Comparison of ENCODE assay signal across 19 mouse cellular contexts in genomic region chr4:107788841-107789240, GRCm38 (mm10). TPM values are rescaled to one million over a fixed set of nuclear protein-coding genes. Genes with fewer than 3 reads are reported as not detected.
A peak's percentile ranks its signal among the peaks of the same experiment; 100 is the strongest.
DNase-seq lines count a peak whose midpoint lies in the region; ATAC-seq lines count a peak whose summit lies in the region.
"Had no signal": no experiment of that assay in that cellular context is flagged by ENCODE, and none has a peak within 500 bp of the region (broad histone marks: within the 10 kb centered on the region; RNA-seq: fewer than 3 reads in every experiment).

No protein-coding gene starts in this region.

- WGBS in midbrain, embryonic 11.5 days = 62% methylated on average over 6 of the region's 6 CpGs
- 55% methylated on average over 6 of the region's 6 CpGs for WGBS in midbrain, embryonic 16.5 days

- H3K27me3 ChIP-seq in midbrain, embryonic 11.5 days (ENCODE audit: control insufficient read depth, insufficient read depth, low read length) = no peaks in the 10 kb centered on the region
- H3K27me3 ChIP-seq in midbrain, embryonic 16.5 days (ENCODE audit: control insufficient read depth, insufficient read depth, low read depth, low read length) = no peaks in the 10 kb centered on the region
- H3K27me3 ChIP-seq: CH12.LX, Patski had no signal

- H3K9me3 ChIP-seq in midbrain, embryonic 11.5 days (ENCODE audit: control insufficient read depth, low read length) = no peaks in the 10 kb centered on the region
- H3K9me3 ChIP-seq in midbrain, embryonic 16.5 days (replicated peaks; ENCODE audit: control insufficient read depth, low read length, poor library complexity, severe bottlenecking) = no peaks in the 10 kb centered on the region
- H3K9me3 ChIP-seq: G1E had no signal

- H3K4me2 ChIP-seq in midbrain, embryonic 11.5 days = no peak overlapping the region
- H3K4me2 ChIP-seq in midbrain, embryonic 16.5 days (ENCODE audit: low read length) = no peak overlapping the region

- H3K4me3 ChIP-seq in midbrain, embryonic 11.5 days (ENCODE audit: low read depth, low read length) = no peak overlapping the region
- H3K4me3 ChIP-seq in midbrain, embryonic 16.5 days (ENCODE audit: low read depth, low read length) = no peak overlapping the region

- ATAC-seq in midbrain, embryonic 11.5 days (ENCODE audit: low FRiP score) = no peak
- ATAC-seq in midbrain, embryonic 16.5 days = no peak
- ATAC-seq: activated CD4-positive, CD25-positive, alpha-beta regulatory T cell, adult 4 months; CD4-positive, CD25-positive, alpha-beta regulatory T cell, adult 4 months; Patski had no signal

- peak; percentile 75 for DNase-seq in midbrain, embryonic 11.5 days (ENCODE audit: low spot score, missing footprints)
- peak; percentile 56 for DNase-seq in retina, postnatal 1 day
- no peak for DNase-seq in retina, embryonic 14.5 days (ENCODE audit: low spot score)
- DNase-seq: adrenal gland, adult 2 months; adrenal gland, adult 8-10 months; adrenal gland, postnatal 10 days; adrenal gland, postnatal 14 days; adrenal gland, postnatal 25 days; adrenal gland, postnatal 36 days; B cell, adult 2 months; cerebellum, adult 11 months; cerebellum, adult 11-12 months; cerebellum, adult 18-20 months had no signal

- H3K36me3 ChIP-seq in midbrain, embryonic 11.5 days (ENCODE audit: control insufficient read depth, insufficient read depth, low read length) = no peaks in the 10 kb centered on the region
- no peaks in the 10 kb centered on the region for H3K36me3 ChIP-seq in midbrain, embryonic 16.5 days (ENCODE audit: control insufficient read depth, insufficient read depth, low read length)
- H3K36me3 ChIP-seq: G1E had no signal

- H3K9ac ChIP-seq in midbrain, embryonic 11.5 days (ENCODE audit: low read length) = no peak overlapping the region
- no peak overlapping the region for H3K9ac ChIP-seq in midbrain, embryonic 16.5 days (ENCODE audit: low read depth, low read length)

- H3K4me1 ChIP-seq in midbrain, embryonic 11.5 days (ENCODE audit: control insufficient read depth, insufficient read depth, low read length) = no peaks in the 10 kb centered on the region
- H3K4me1 ChIP-seq in midbrain, embryonic 16.5 days (ENCODE audit: control insufficient read depth, insufficient read depth, low read length) = 0 out of 2 replicates have a peak, but pooled peaks cover 2% of the 10 kb centered on the region

- H3K27ac ChIP-seq in midbrain, embryonic 11.5 days (ENCODE audit: low read depth, low read length) = no peak overlapping the region
- no peak overlapping the region for H3K27ac ChIP-seq in midbrain, embryonic 16.5 days (ENCODE audit: low read length)

RNA-seq across cellular contexts. Expression of gene Lrp8, which starts 13.2 kb away (rescaled TPM):
- 21.3 and 21.4 TPM in 2 replicates for polyA plus RNA-seq in midbrain, embryonic 11.5 days (2014; fragmentation: Nextera tagmentation; extraction: Ambion mirVana)
- 44.4 and 56.0 TPM in 2 replicates for polyA plus RNA-seq in midbrain, embryonic 16.5 days (2015; fragmentation: Nextera tagmentation; extraction: Ambion mirVana)
